Mouse (Mus musculus) testis, postnatal 10 days (tissue): ENCODE results near the gene Calhm5.

Experiments
- DNase-seq: peaks from one replicate; pipeline ENCODE4 v3.0.0; 2021; ENCODE audit warnings: low spot score

The Calhm5 gene

DNA sequence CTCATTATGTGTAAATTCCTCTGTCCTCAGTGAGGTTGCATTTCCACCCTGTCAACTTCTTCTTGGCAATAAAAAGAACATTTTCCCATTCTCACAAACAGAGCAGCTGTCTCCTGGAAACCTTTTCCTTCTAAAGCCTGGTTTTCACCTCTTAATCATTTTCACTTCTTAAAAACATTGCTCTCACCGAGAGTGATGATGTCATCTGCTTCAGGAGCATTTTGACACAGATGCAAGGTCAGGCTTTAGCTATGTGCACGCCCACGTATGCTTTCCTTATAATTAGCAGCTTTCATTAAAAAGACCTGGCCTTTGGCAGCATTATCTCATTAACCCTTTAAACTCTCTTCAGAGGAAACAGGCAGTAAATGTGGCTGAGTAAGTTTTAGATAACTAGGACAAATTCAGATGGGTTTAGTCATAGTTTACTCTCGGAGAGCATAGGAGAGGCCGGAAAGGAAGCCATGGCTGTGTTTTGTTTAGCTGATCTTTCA lies 25.3 kb downstream of the Calhm5 start:
- no peak for DNase-seq

DNA sequence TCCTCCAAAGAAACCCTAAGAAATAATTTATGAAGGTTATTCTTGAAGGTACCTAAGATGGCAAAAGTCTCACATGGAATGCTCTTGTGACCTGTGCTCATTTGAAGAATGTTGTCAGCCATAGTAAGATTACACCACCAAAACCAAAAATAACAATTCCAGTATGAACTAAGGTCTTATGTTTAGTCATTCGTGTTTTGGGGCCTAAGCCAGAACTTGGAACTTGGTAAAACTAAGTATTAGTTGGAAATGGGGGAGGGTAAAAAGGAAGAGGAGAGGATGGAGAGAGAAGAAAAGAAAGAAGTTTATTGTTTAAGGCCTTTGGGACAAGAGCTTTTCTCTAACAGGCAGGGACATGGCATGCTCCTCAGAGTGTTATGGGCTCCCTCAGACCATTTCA lies 26.7 kb downstream of the Calhm5 start:
- DNase-seq: no peak

DNA sequence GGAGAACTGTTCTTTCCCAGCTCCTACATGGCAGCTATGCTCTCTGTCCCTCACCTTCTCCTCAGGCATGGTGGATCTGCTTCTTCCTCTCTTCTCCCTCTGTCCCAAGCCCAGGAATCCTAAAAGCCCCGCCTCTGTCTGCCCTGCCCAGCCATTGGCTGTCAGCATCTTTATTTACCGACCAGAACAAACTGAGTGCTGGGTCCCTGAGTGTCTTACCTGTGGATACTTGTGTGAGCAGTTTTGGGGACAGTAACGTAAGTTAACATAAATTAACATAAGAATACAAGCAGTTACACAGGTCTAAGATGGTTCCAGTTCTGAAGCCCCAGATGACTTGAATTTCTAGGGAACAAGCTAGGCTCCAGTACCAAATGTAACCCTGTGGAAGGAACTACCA lies 29.7 kb downstream of the Calhm5 start:
- DNase-seq: no peak

DNA sequence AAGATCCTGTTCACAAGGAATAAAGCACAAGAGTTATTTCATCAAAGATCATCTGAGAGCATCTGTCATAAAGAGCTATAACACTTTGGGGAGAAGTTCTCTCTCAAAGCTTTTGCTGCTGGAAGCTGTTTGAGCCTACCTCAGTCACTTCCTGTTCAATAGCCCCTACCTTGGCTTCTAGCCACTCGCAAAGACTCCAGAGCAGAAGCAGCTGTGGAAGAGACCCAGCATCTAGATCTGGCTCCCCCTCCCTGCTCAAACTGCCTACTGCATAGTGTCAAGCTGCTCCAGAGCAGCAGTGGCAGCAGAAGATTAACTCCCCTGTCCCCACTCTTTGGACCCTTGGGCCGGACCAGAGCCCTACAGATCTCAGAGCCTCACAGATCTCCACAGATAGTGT lies 42.3 kb downstream of the Calhm5 start:
- no peak for DNase-seq

DNA sequence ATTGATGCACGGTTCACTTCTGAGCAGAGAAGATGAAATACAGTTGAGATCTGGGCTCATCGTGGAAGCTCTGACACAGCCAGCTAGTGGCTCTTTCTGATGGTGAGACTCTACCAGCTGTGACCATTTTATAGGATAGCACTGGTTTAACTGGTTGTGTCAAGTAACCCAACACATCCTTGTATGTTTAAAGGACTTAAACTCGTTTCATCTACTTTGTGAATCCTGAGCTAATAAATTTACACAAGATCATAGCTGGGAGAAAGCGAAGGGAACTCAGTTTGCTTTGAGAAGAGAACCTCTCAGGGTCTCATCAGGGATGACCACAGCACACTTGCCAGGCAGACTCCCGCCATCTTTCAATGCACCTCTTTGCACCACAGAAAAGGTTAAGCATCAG lies 52.1 kb downstream of the Calhm5 start, which contains the start of gene Calhm4:
TSS of gene Calhm4 (minus strand) at position 101 of the 400 bp plus-strand sequence.
- DNase-seq: no peak
